Mouse (Mus musculus) megakaryocyte, embryonic 14.5 days (primary cell): ENCODE data around the gene AC161166.1.

Source experiments
- FLI1 ChIP-seq: IDR thresholded peaks from 2 replicates; pipeline ENCODE4 v1.6.1; 2012; ENCODE audit warnings: low read length, inconsistent platforms, mixed read lengths
- GATA1 ChIP-seq: IDR thresholded peaks from 3 replicates; pipeline ENCODE4 v1.6.1; 2012; ENCODE audit warnings: mixed read lengths, low read length, inconsistent platforms, borderline replicate concordance

DNA sequence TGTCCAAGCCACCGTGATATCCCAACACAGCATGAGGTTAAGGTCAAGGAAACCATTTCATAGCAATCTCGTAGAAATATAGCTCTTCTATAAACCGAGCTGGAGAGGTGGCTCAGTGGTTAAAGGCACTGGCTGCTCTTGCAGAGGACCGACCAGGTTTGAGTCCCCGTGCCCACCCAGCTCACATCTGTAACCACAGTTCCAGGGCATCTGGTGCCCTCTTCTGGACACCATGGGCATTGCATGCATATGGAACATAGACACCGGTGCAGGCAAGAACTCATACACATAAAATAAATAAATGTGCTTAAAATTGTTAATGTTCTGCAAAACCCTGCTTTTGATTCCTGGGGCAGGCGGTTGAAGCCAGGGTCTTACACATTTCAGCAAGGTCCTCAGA lies 39.3 kb downstream of the AC161166.1 start:
- TF ChIP-seq GATA1 = no peak
- no peak for TF ChIP-seq FLI1
